ENCODE assay signal across 21 mouse cellular contexts in the genomic region with DNA sequence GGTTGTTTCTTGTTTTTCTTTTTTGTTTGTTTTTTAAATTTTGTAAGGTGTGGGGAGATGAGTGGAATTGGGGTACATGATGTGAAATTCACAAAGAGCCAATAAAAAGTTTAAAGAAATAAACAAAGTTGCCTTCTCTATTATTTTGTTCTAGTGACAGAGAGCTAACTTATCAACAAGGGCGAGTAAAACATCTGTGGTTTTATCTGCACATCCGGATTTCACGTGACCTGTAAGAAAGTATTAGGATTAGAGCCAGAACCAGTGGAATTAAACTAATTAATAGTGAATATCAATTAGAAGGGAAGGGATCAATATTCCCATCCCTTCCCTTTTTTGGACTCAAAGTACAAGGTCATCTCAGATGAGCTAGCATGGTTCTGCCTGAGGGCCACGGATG. TPM values are rescaled to one million over a fixed set of nuclear protein-coding genes. Genes with fewer than 3 reads are reported as not detected.
DNase-seq lines count a peak whose midpoint lies in the region; ATAC-seq and TF ChIP-seq lines count a peak whose summit lies in the region.
"Had no signal": no experiment of that assay in that cellular context is flagged by ENCODE, and none has a peak within 500 bp of the region (broad histone marks: within the 10 kb centered on the region; RNA-seq: fewer than 3 reads in every experiment).

No protein-coding gene starts in this region.

- ATAC-seq in erythroid progenitor cell, adult 5-6 weeks (replicated peaks; ENCODE audit: low FRiP score, poor library complexity, severe bottlenecking): peak; percentile 58; the same call in 1 of the 2 replicates
- no peak for ATAC-seq in megakaryocyte, adult 5-6 weeks (ENCODE audit: poor library complexity, severe bottlenecking)
- ATAC-seq in hindbrain, embryonic 11.5 days (ENCODE audit: low FRiP score): no peak
- ATAC-seq: activated CD4-positive, CD25-positive, alpha-beta regulatory T cell, adult 4 months; forebrain, embryonic 14.5 days; forebrain, embryonic 16.5 days; Patski had no signal

- H3K27ac ChIP-seq in MEL (ENCODE audit: control insufficient read depth, low read depth, low read length): no peak overlapping the region
- no peak overlapping the region for H3K27ac ChIP-seq in hindbrain, embryonic 11.5 days (ENCODE audit: low read depth, low read length)
- H3K27ac ChIP-seq: embryonic facial prominence, embryonic 13.5 days; embryonic facial prominence, embryonic 15.5 days; forebrain, embryonic 10.5 days; forebrain, embryonic 12.5 days had no signal

- TF ChIP-seq CTCF in MEL (IDR thresholded peaks at IDR 0.05 in 2 of 3, conservative IDR thresholded peaks at IDR 0.05 in 1 of 3; ENCODE audit: control insufficient read depth in 1 of 3, insufficient read depth in 1 of 3, low read depth in 2 of 3, low read length in 3 of 3, poor library complexity in 1 of 3, severe bottlenecking in 1 of 3): no peak

- no peak for TF ChIP-seq POLR2A in MEL (IDR thresholded peaks at IDR 0.05; ENCODE audit: control insufficient read depth in 1 of 2, insufficient read depth in 1 of 2, low read depth in 1 of 2, low read length in 2 of 2, poor library complexity in 1 of 2)

- H3K4me3 ChIP-seq in MEL (ENCODE audit: control insufficient read depth in 1 of 2, insufficient read depth in 1 of 2, low read depth in 2 of 2, low read length in 2 of 2): peak overlapping the region in 1 of 2 experiments; percentile 30; a peak in 1 of 4 replicates
- no peak overlapping the region for H3K4me3 ChIP-seq in hindbrain, embryonic 11.5 days (ENCODE audit: low read depth, low read length)
- H3K4me3 ChIP-seq: embryonic facial prominence, embryonic 13.5 days; embryonic facial prominence, embryonic 15.5 days; forebrain, embryonic 10.5 days; forebrain, embryonic 12.5 days had no signal

- WGBS in hindbrain, embryonic 11.5 days: 80% methylated on average over 4 of the region's 4 CpGs

- peak; percentile 26 for DNase-seq in MEL (ENCODE audit: low read depth, low spot score)
- peak; percentile 19 for DNase-seq in c-Kit-positive CD71-positive TER-119-positive erythroid progenitor cells, embryonic 14.5 days (ENCODE audit: low spot score)
- DNase-seq in hindbrain, embryonic 11.5 days (ENCODE audit: low spot score): no peak
- DNase-seq: adrenal gland, adult 8-10 months; adrenal gland, postnatal 14 days; adrenal gland, postnatal 36 days; cerebellum, adult 11 months; cerebellum, adult 18-20 months; cerebellum, adult 8-10 months; cerebellum, postnatal 10 days; cerebellum, postnatal 25 days had no signal

- TF ChIP-seq EP300 in MEL (IDR thresholded peaks at IDR 0.05; ENCODE audit: low read depth in 1 of 2, low read length in 2 of 2): peak; percentile 68 to 74

- H3K27me3 ChIP-seq in MEL (ENCODE audit: control insufficient read depth in 1 of 2, insufficient read depth in 2 of 2, low read length in 2 of 2): no peaks in the 10 kb centered on the region; a peak in 1 of 4 replicates
- H3K27me3 ChIP-seq in hindbrain, embryonic 11.5 days (ENCODE audit: control insufficient read depth, insufficient read depth, low read length): no peaks in the 10 kb centered on the region
- H3K27me3 ChIP-seq: embryonic facial prominence, embryonic 13.5 days; embryonic facial prominence, embryonic 15.5 days; Patski had no signal

- TF ChIP-seq RAD21 in MEL (IDR thresholded peaks at IDR 0.05; ENCODE audit: low read depth, low read length): no peak

- peaks cover 0 to 26% of the 10 kb centered on the region in 2 experiments; a peak in 2 of 4 replicates for H3K36me3 ChIP-seq in MEL (ENCODE audit: control insufficient read depth in 1 of 2, insufficient read depth in 2 of 2, low read length in 2 of 2)
- H3K36me3 ChIP-seq in hindbrain, embryonic 11.5 days (ENCODE audit: control insufficient read depth, insufficient read depth, low read length): no peaks in the 10 kb centered on the region
- H3K36me3 ChIP-seq: embryonic facial prominence, embryonic 13.5 days; embryonic facial prominence, embryonic 15.5 days; forebrain, embryonic 10.5 days; forebrain, embryonic 12.5 days had no signal

- H3K4me2 ChIP-seq in hindbrain, embryonic 11.5 days (replicated peaks; ENCODE audit: low read depth, low read length): no peak overlapping the region
- H3K4me2 ChIP-seq: embryonic facial prominence, embryonic 13.5 days; embryonic facial prominence, embryonic 15.5 days; forebrain, embryonic 12.5 days had no signal

- peaks cover 20 to 27% of the 10 kb centered on the region in 2 experiments for H3K4me1 ChIP-seq in MEL (ENCODE audit: control insufficient read depth in 1 of 2, insufficient read depth in 2 of 2, low read length in 2 of 2)
- no peaks in the 10 kb centered on the region for H3K4me1 ChIP-seq in hindbrain, embryonic 11.5 days (replicated peaks; ENCODE audit: control insufficient read depth, insufficient read depth, low read length)

- H3K9me3 ChIP-seq in MEL (replicated peaks; ENCODE audit: insufficient read depth, low read length): no peaks in the 10 kb centered on the region
- H3K9me3 ChIP-seq in hindbrain, embryonic 11.5 days (ENCODE audit: control insufficient read depth, low read length): no peaks in the 10 kb centered on the region
- H3K9me3 ChIP-seq: embryonic facial prominence, embryonic 13.5 days; embryonic facial prominence, embryonic 15.5 days; forebrain, embryonic 10.5 days; forebrain, embryonic 12.5 days had no signal

- no peaks in the 10 kb centered on the region for H3K79me2 ChIP-seq in MEL (ENCODE audit: control insufficient read depth, insufficient read depth, low read length, poor library complexity)

- no peak overlapping the region for H3K9ac ChIP-seq in MEL (ENCODE audit: control insufficient read depth, low read depth, low read length, poor library complexity, severe bottlenecking)
- no peak overlapping the region for H3K9ac ChIP-seq in hindbrain, embryonic 11.5 days (ENCODE audit: low read depth, low read length)
- H3K9ac ChIP-seq: embryonic facial prominence, embryonic 13.5 days; embryonic facial prominence, embryonic 15.5 days; forebrain, embryonic 12.5 days had no signal

TF ChIP-seq in MEL, 35 proteins besides CTCF, POLR2A, EP300 and RAD21:
- TF ChIP-seq USF1 (IDR thresholded peaks at IDR 0.05; ENCODE audit: low read depth, low read length) (peak; percentile 86), USF2 (IDR thresholded peaks at IDR 0.05; ENCODE audit: borderline replicate concordance in 1 of 2, insufficient read depth in 1 of 2, low read depth in 1 of 2, low read length in 2 of 2) (peak in 1 of 2 experiments; percentile 59; a peak in 2 of 4 replicates), BHLHE40 (IDR thresholded peaks at IDR 0.05; ENCODE audit: borderline replicate concordance, low read depth, low read length) (peak; percentile 95), SIN3A (IDR thresholded peaks at IDR 0.05; ENCODE audit: low read length) (no peak), MXI1 (IDR thresholded peaks at IDR 0.05; ENCODE audit: low read depth, low read length) (no peak), GATA1 (IDR thresholded peaks at IDR 0.05; ENCODE audit: low read depth, low read length) (peak; percentile 69), ETS1 (IDR thresholded peaks at IDR 0.05; ENCODE audit: low read depth, low read length) (peak; percentile 78), E2F4 (IDR thresholded peaks at IDR 0.05; ENCODE audit: borderline replicate concordance, low read depth, low read length) (no peak), JUND (IDR thresholded peaks at IDR 0.05; ENCODE audit: low read depth, low read length) (no peak), MYC (IDR thresholded peaks at IDR 0.05; ENCODE audit: low read depth, low read length) (no peak), POLR2AphosphoS5 (IDR thresholded peaks at IDR 0.05; ENCODE audit: borderline replicate concordance, low read depth, low read length) (no peak), TCF12 (IDR thresholded peaks at IDR 0.05; ENCODE audit: low read depth, low read length) (peak; percentile 75), UBTF (IDR thresholded peaks at IDR 0.05; ENCODE audit: borderline replicate concordance, insufficient read depth, low read depth, low read length) (no peak)

RNA-seq across cellular contexts. Expression of a gene that starts 52.6 kb away (rescaled TPM):
- 0.10 and 0.12 TPM in 2 replicates for total RNA-seq in MEL (2012; rRNA removed)
- under 1 TPM in 1 of 2 experiments, not detected in 1; 0.19 TPM for polyA plus RNA-seq in MEL (2012; ENCODE audit: insufficient read depth in 1 of 2, insufficient read length in 2 of 2, low read depth in 1 of 2, low replicate concordance in 2 of 2, missing spikeins in 1 of 2)
- total RNA-seq in erythroid progenitor cell, adult 5-6 weeks (2015; ENCODE audit: low replicate concordance): 6.5 and 9.6 TPM in 2 replicates
- 1.1 and 1.2 TPM in 2 replicates for total RNA-seq in erythroid progenitor cell, adult 5-6 weeks (2017; ENCODE audit: low replicate concordance)
- total RNA-seq in megakaryocyte, adult 5-6 weeks (2015): 14.7 and 15.4 TPM in 2 replicates
- total RNA-seq in megakaryocyte, adult 5-6 weeks (2017): 6.5 and 6.9 TPM in 2 replicates
- polyA plus RNA-seq in hindbrain, embryonic 11.5 days (2014; fragmentation: Nextera tagmentation; extraction: Ambion mirVana): 5.3 and 6.0 TPM in 2 replicates
